10 mouse cellular contexts compared by ENCODE assay signal in genomic region chr1:118936108-118936507, GRCm38 (mm10).
DNase-seq lines count a peak whose midpoint lies in the region; ATAC-seq and TF ChIP-seq lines count a peak whose summit lies in the region.
"Had no signal": no experiment of that assay in that cellular context is flagged by ENCODE, and none has a peak within 500 bp of the region (broad histone marks: within the 10 kb centered on the region; RNA-seq: fewer than 3 reads in every experiment).

No protein-coding gene starts in this region.

- H3K4me1 ChIP-seq in heart, embryonic 15.5 days (replicated peaks), result peaks cover 32% of the 10 kb centered on the region
- H3K4me1 ChIP-seq in embryonic facial prominence, embryonic 10.5 days, result peaks cover 54% of the 10 kb centered on the region
- no peaks in the 10 kb centered on the region for H3K4me1 ChIP-seq in liver, postnatal 0 days (ENCODE audit: insufficient read depth)

- H3K27me3 ChIP-seq in heart, embryonic 15.5 days, result no peaks in the 10 kb centered on the region
- no peaks in the 10 kb centered on the region for H3K27me3 ChIP-seq in embryonic facial prominence, embryonic 10.5 days (replicated peaks; ENCODE audit: low read depth, poor library complexity, severe bottlenecking)
- H3K27me3 ChIP-seq in liver, postnatal 0 days (ENCODE audit: insufficient read depth, low read length), result no peaks in the 10 kb centered on the region

- H3K36me3 ChIP-seq in heart, embryonic 15.5 days, result no peaks in the 10 kb centered on the region
- peaks cover 19% of the 10 kb centered on the region for H3K36me3 ChIP-seq in embryonic facial prominence, embryonic 10.5 days (replicated peaks)
- no peaks in the 10 kb centered on the region for H3K36me3 ChIP-seq in liver, postnatal 0 days (replicated peaks; ENCODE audit: insufficient read depth, low read length)

- no peak overlapping the region for H3K4me2 ChIP-seq in heart, embryonic 15.5 days
- no peak overlapping the region for H3K4me2 ChIP-seq in liver, postnatal 0 days (ENCODE audit: low read depth, low read length)

- intact Hi-C loops in heart, postnatal 10 days (cut with DNase I), result no loop called here
- intact Hi-C loops in gastrocnemius, postnatal 36 days (cut with DNase I), result no loop called here

- TF ChIP-seq EP300 in liver, postnatal 0 days (IDR thresholded peaks at IDR 0.05; ENCODE audit: low read depth), result no peak

- H3K9ac ChIP-seq in heart, embryonic 15.5 days, result no peak overlapping the region
- no peak overlapping the region for H3K9ac ChIP-seq in liver, postnatal 0 days (replicated peaks)

- TF ChIP-seq CTCF in liver, postnatal 0 days (IDR thresholded peaks at IDR 0.05; ENCODE audit: low read depth), result no peak

- H3K4me3 ChIP-seq in heart, embryonic 15.5 days, result no peak overlapping the region
- H3K4me3 ChIP-seq in embryonic facial prominence, embryonic 10.5 days, result no peak overlapping the region
- no peak overlapping the region for H3K4me3 ChIP-seq in liver, postnatal 0 days (ENCODE audit: low read depth, low read length)

- WGBS in heart, embryonic 15.5 days, result 15% methylated on average over 4 of the region's 4 CpGs
- 40% methylated on average over 4 of the region's 4 CpGs for WGBS in embryonic facial prominence, embryonic 10.5 days
- WGBS in liver, postnatal 0 days (ENCODE audit: insufficient replicate concordance), result 52% methylated on average over 4 of the region's 4 CpGs

- peak; percentile 82 for ATAC-seq in heart, embryonic 15.5 days (replicated peaks; ENCODE audit: insufficient number of reproducible peaks, insufficient read depth, low FRiP score, low read depth)
- no peak for ATAC-seq in liver, postnatal 0 days

- DNase-seq in heart, adult 9 months (ENCODE audit: low spot score in 2 of 2), result no peak
- DNase-seq in embryonic facial prominence, embryonic 10.5 days (ENCODE audit: low spot score), result no peak
- DNase-seq in heart, postnatal 10 days, result peak; percentile 11 to 21
- peak; percentile 24 for DNase-seq in liver, postnatal 0 days
- DNase-seq in gastrocnemius, postnatal 36 days, result no peak
- no peak for DNase-seq in adipocyte (ENCODE audit: low spot score)
- no peak for DNase-seq in cerebellum, adult 11-12 months
- DNase-seq: kidney, adult 11 months had no signal

- H3K9me3 ChIP-seq in heart, embryonic 15.5 days (replicated peaks), result no peaks in the 10 kb centered on the region
- no peaks in the 10 kb centered on the region for H3K9me3 ChIP-seq in embryonic facial prominence, embryonic 10.5 days
- H3K9me3 ChIP-seq in liver, postnatal 0 days (ENCODE audit: low read length), result no peaks in the 10 kb centered on the region

- peak overlapping the region; percentile 64 for H3K27ac ChIP-seq in heart, embryonic 15.5 days
- H3K27ac ChIP-seq in embryonic facial prominence, embryonic 10.5 days (replicated peaks), result peak overlapping the region; percentile 71
- H3K27ac ChIP-seq in liver, postnatal 0 days (ENCODE audit: low read depth), result no peak overlapping the region
- H3K27ac ChIP-seq: macrophage had no signal

Comparison
In these comparisons a context has a peak if more than half of its experiments do, and no peak if none do; other contexts are left out.
1. DNase-seq: peak in heart, postnatal 10 days (2 of 2) and liver, postnatal 0 days (single experiment); none in heart, adult 9 months (0 of 2), embryonic facial prominence, embryonic 10.5 days (single experiment), gastrocnemius, postnatal 36 days (0 of 2), adipocyte (single experiment) and cerebellum, adult 11-12 months (single experiment).